Mouse (Mus musculus) adrenal gland (tissue): Measurements from ENCODE around the gene Lhx1.

Experiments used
- intact Hi-C: fragments of 180-260 bp; cut with DNase I; formaldehyde crosslinking; loops from one replicate; pipeline ENCODE4 v1.15.1; 2025

Lhx1 gene

GRCm38 (mm10) chr11:84496901-84497300, 28.4 kb downstream of the Lhx1 start:
- intact Hi-C loops = no loop called here

- intact Hi-C loops = no loop called here
These were observed 29.6 kb downstream of the Lhx1 start for GRCm38 (mm10) chr11:84495774-84496173.

GRCm38 (mm10) chr11:84481661-84482060, 43.7 kb downstream of the Lhx1 start:
- intact Hi-C loops = no loop called here

GRCm38 (mm10) chr11:84480451-84480850, 44.9 kb downstream of the Lhx1 start:
- intact Hi-C loops = no loop called here

GRCm38 (mm10) chr11:84476641-84477040, 48.7 kb downstream of the Lhx1 start:
- intact Hi-C loops = no loop called here

GRCm38 (mm10) chr11:84475991-84476390, 49.3 kb downstream of the Lhx1 start:
- intact Hi-C loops = no loop called here

- intact Hi-C loops = no loop called here
These were observed 52.2 kb downstream of the Lhx1 start for GRCm38 (mm10) chr11:84473093-84473667.
